Mouse (Mus musculus): ENCODE measurements around the gene Snrpd2.

GRCm38 (mm10) chr7:19178035-19178434, 28.5 kb downstream of the Snrpd2 start:
- TF ChIP-seq EP300 (IDR thresholded peaks at IDR 0.05; ENCODE audit: low read depth) (no peak), CTCF (IDR thresholded peaks at IDR 0.05; ENCODE audit: low read depth) (no peak)
